ENCODE assay signal across 8 mouse cellular contexts in genomic region chr2:166140427-166140826, GRCm38 (mm10). TPM values are rescaled to one million over a fixed set of nuclear protein-coding genes. Genes with fewer than 3 reads are reported as not detected.
A peak's percentile ranks its signal among the peaks of the same experiment; 100 is the strongest.
DNase-seq lines count a peak whose midpoint lies in the region; ATAC-seq and TF ChIP-seq lines count a peak whose summit lies in the region.

No protein-coding gene starts in this region.

- TF ChIP-seq RAD21 in MEL (IDR thresholded peaks at IDR 0.05; ENCODE audit: low read depth, low read length): no peak

- no peak overlapping the region for H3K27ac ChIP-seq in MEL (ENCODE audit: control insufficient read depth, low read depth, low read length)
- H3K27ac ChIP-seq in small intestine, adult 2 months (ENCODE audit: insufficient read depth, low read depth, low read length): peak overlapping the region; percentile 82
- H3K27ac ChIP-seq in midbrain, embryonic 11.5 days (ENCODE audit: low read depth, low read length): no peak overlapping the region

- no peaks in the 10 kb centered on the region for H3K36me3 ChIP-seq in MEL (ENCODE audit: control insufficient read depth in 1 of 2, insufficient read depth in 2 of 2, low read length in 2 of 2)
- H3K36me3 ChIP-seq in small intestine, adult 2 months (ENCODE audit: control insufficient read depth, insufficient read depth, low read length): no peaks in the 10 kb centered on the region
- H3K36me3 ChIP-seq in midbrain, embryonic 11.5 days (ENCODE audit: control insufficient read depth, insufficient read depth, low read length): no peaks in the 10 kb centered on the region

- TF ChIP-seq CTCF in MEL (IDR thresholded peaks at IDR 0.05 in 2 of 3, conservative IDR thresholded peaks at IDR 0.05 in 1 of 3; ENCODE audit: control insufficient read depth in 1 of 3, insufficient read depth in 1 of 3, low read depth in 2 of 3, low read length in 3 of 3, poor library complexity in 1 of 3, severe bottlenecking in 1 of 3): no peak
- no peak for TF ChIP-seq CTCF in small intestine, adult 2 months (IDR thresholded peaks at IDR 0.05; ENCODE audit: extremely low read depth, insufficient read length, insufficient replicate concordance, low read depth, low read length)

- 7% methylated on average over 9 of the region's 9 CpGs for WGBS in small intestine, adult 2 months
- WGBS in midbrain, embryonic 11.5 days: 90% methylated on average over 9 of the region's 9 CpGs

- peak; percentile 62 for DNase-seq in 416B (ENCODE audit: low read depth)
- peak; percentile 6 for DNase-seq in MEL (ENCODE audit: low read depth, low spot score)
- peak; percentile 90 to 92 for DNase-seq in heart, adult 18-20 months
- peak; percentile 36 to 61 for DNase-seq in layer of hippocampus, postnatal 10 days (ENCODE audit: low spot score in 2 of 2)
- no peak for DNase-seq in thymus, postnatal 0 days (ENCODE audit: low spot score)
- no peak for DNase-seq in B cell, adult 2 months
- DNase-seq in midbrain, embryonic 11.5 days (ENCODE audit: low spot score, missing footprints): no peak

- no peaks in the 10 kb centered on the region for H3K27me3 ChIP-seq in MEL (ENCODE audit: control insufficient read depth in 1 of 2, insufficient read depth in 2 of 2, low read length in 2 of 2)
- H3K27me3 ChIP-seq in small intestine, adult 2 months (ENCODE audit: control insufficient read depth, insufficient read depth, low read length): no peaks in the 10 kb centered on the region
- H3K27me3 ChIP-seq in midbrain, embryonic 11.5 days (ENCODE audit: control insufficient read depth, insufficient read depth, low read length): no peaks in the 10 kb centered on the region

- no peaks in the 10 kb centered on the region for H3K79me2 ChIP-seq in MEL (ENCODE audit: control insufficient read depth, insufficient read depth, low read length, poor library complexity)

- H3K4me3 ChIP-seq in MEL (ENCODE audit: control insufficient read depth in 1 of 2, insufficient read depth in 1 of 2, low read depth in 2 of 2, low read length in 2 of 2): no peak overlapping the region
- H3K4me3 ChIP-seq in small intestine, adult 2 months (ENCODE audit: low read depth, low read length): no peak overlapping the region
- no peak overlapping the region for H3K4me3 ChIP-seq in midbrain, embryonic 11.5 days (ENCODE audit: low read depth, low read length)

- no peak for ATAC-seq in midbrain, embryonic 11.5 days (ENCODE audit: low FRiP score)

- H3K4me2 ChIP-seq in midbrain, embryonic 11.5 days: no peak overlapping the region

- H3K9me3 ChIP-seq in MEL (replicated peaks; ENCODE audit: insufficient read depth, low read length): no peaks in the 10 kb centered on the region
- H3K9me3 ChIP-seq in midbrain, embryonic 11.5 days (ENCODE audit: control insufficient read depth, low read length): no peaks in the 10 kb centered on the region

- TF ChIP-seq POLR2A in MEL (IDR thresholded peaks at IDR 0.05; ENCODE audit: control insufficient read depth in 1 of 2, insufficient read depth in 1 of 2, low read depth in 1 of 2, low read length in 2 of 2, poor library complexity in 1 of 2): no peak
- no peak for TF ChIP-seq POLR2A in small intestine, adult 2 months (IDR thresholded peaks at IDR 0.05; ENCODE audit: low read depth, low read length)

- H3K4me1 ChIP-seq in MEL (ENCODE audit: control insufficient read depth in 1 of 2, insufficient read depth in 2 of 2, low read length in 2 of 2): no peaks in the 10 kb centered on the region
- peaks cover 66% of the 10 kb centered on the region for H3K4me1 ChIP-seq in small intestine, adult 2 months (ENCODE audit: control insufficient read depth, insufficient read depth, insufficient read length, low read length)
- H3K4me1 ChIP-seq in midbrain, embryonic 11.5 days (ENCODE audit: control insufficient read depth, insufficient read depth, low read length): 0 out of 2 replicates have a peak, but pooled peaks cover 2% of the 10 kb centered on the region

- no peak for TF ChIP-seq EP300 in MEL (IDR thresholded peaks at IDR 0.05; ENCODE audit: low read depth in 1 of 2, low read length in 2 of 2)

- H3K9ac ChIP-seq in MEL (ENCODE audit: control insufficient read depth, low read depth, low read length, poor library complexity, severe bottlenecking): no peak overlapping the region
- H3K9ac ChIP-seq in midbrain, embryonic 11.5 days (ENCODE audit: low read length): no peak overlapping the region

TF ChIP-seq in MEL, 35 proteins besides CTCF, POLR2A, EP300 and RAD21:
- no peak for TF ChIP-seq USF1 (IDR thresholded peaks at IDR 0.05; ENCODE audit: low read depth, low read length)
- TF ChIP-seq TCF12 (IDR thresholded peaks at IDR 0.05; ENCODE audit: low read depth, low read length): no peak
- no peak for TF ChIP-seq MAZ (IDR thresholded peaks at IDR 0.05; ENCODE audit: low read depth, low read length)
- no peak for TF ChIP-seq ZNF384 (IDR thresholded peaks at IDR 0.05; ENCODE audit: low read depth, low read length)
- TF ChIP-seq TBP (IDR thresholded peaks at IDR 0.05; ENCODE audit: low read depth, low read length): no peak
- no peak for TF ChIP-seq CHD1 (IDR thresholded peaks at IDR 0.05; ENCODE audit: low read depth, low read length)
- no peak for TF ChIP-seq MAX (IDR thresholded peaks at IDR 0.05; ENCODE audit: low read length)
- TF ChIP-seq ELF1 (IDR thresholded peaks at IDR 0.05; ENCODE audit: low read depth, low read length): no peak
- TF ChIP-seq NRF1 (IDR thresholded peaks at IDR 0.05; ENCODE audit: insufficient read depth, low read depth, low read length, poor library complexity, severe bottlenecking): no peak

RNA-seq across cellular contexts. Expression of gene Sulf2, which starts 15.0 kb away (rescaled TPM):
- not detected in 2 replicates for total RNA-seq in MEL (2012; rRNA removed)
- polyA plus RNA-seq in MEL (2012; ENCODE audit: insufficient read depth in 1 of 2, insufficient read length in 2 of 2, low read depth in 1 of 2, low replicate concordance in 2 of 2, missing spikeins in 1 of 2): not detected
- total RNA-seq in heart, adult 18-20 months (2021): 10 to 100 TPM; 39.7 to 40.6 TPM
- 100 to 1,000 TPM; 192 to 224 TPM for total RNA-seq in layer of hippocampus, postnatal 10 days (2021)
- polyA plus RNA-seq in small intestine, adult 2 months (2012; rRNA removed): 35.8 and 75.6 TPM in 2 replicates
- polyA plus RNA-seq in thymus, postnatal 0 days (2015; fragmentation: Nextera tagmentation; extraction: Ambion mirVana): 9.4 and 12.6 TPM in 2 replicates
- 84.5 and 87.6 TPM in 2 replicates for polyA plus RNA-seq in midbrain, embryonic 11.5 days (2014; fragmentation: Nextera tagmentation; extraction: Ambion mirVana)

Comparison
In these comparisons a context has a peak if more than half of its experiments do, and no peak if none do; other contexts are left out.
1. DNase-seq: peak in 416B (single experiment), MEL (single experiment), heart, adult 18-20 months (2 of 2) and layer of hippocampus, postnatal 10 days (2 of 2); none in thymus, postnatal 0 days (single experiment), B cell, adult 2 months (0 of 2) and midbrain, embryonic 11.5 days (single experiment).
2. RNA of gene Sulf2, which starts 15.0 kb away (polyA plus RNA-seq): 84.5 to 87.6 TPM in midbrain, embryonic 11.5 days, 35.8 to 75.6 TPM in small intestine, adult 2 months and 9.4 to 12.6 TPM in thymus, postnatal 0 days; not detected in MEL; every median in the first group is over 10 times any median in the second.